In genomic region chr6:127611216-127611615, GRCm38 (mm10) we compare ENCODE assay signal across 25 mouse cellular contexts. TPM values are rescaled to one million over a fixed set of nuclear protein-coding genes. Genes with fewer than 3 reads are reported as not detected.
A peak's percentile ranks its signal among the peaks of the same experiment; 100 is the strongest.
DNase-seq lines count a peak whose midpoint lies in the region; ATAC-seq and TF ChIP-seq lines count a peak whose summit lies in the region.
"Had no signal": no experiment of that assay in that cellular context is flagged by ENCODE, and none has a peak within 500 bp of the region (broad histone marks: within the 10 kb centered on the region; RNA-seq: fewer than 3 reads in every experiment).

No protein-coding gene starts in this region.

- no peaks in the 10 kb centered on the region for H3K9me3 ChIP-seq in lung, embryonic 14.5 days (ENCODE audit: low read depth, low read length)
- H3K9me3 ChIP-seq in forebrain, embryonic 15.5 days = no peaks in the 10 kb centered on the region
- H3K9me3 ChIP-seq: forebrain, embryonic 10.5 days; forebrain, embryonic 13.5 days; heart, embryonic 10.5 days; heart, embryonic 13.5 days had no signal

- no peak overlapping the region for H3K9ac ChIP-seq in lung, embryonic 14.5 days
- no peak overlapping the region for H3K9ac ChIP-seq in forebrain, embryonic 15.5 days (replicated peaks)
- H3K9ac ChIP-seq: forebrain, embryonic 13.5 days; forebrain, postnatal 0 days; heart, embryonic 13.5 days; hindbrain, embryonic 14.5 days had no signal

- H3K4me1 ChIP-seq in lung, embryonic 14.5 days (ENCODE audit: insufficient read depth) = peaks cover 10% of the 10 kb centered on the region; the same call in 1 of the 2 replicates
- peaks cover 9% of the 10 kb centered on the region for H3K4me1 ChIP-seq in forebrain, embryonic 15.5 days

- intact Hi-C loops in left cerebral cortex, postnatal 36 days (cut with DNase I) = loop anchor here (1.0 kb wide), 1 partner anchor 153 kb away; no protein-coding TSS in a partner anchor

- H3K36me3 ChIP-seq in lung, embryonic 14.5 days (ENCODE audit: insufficient read depth) = no peaks in the 10 kb centered on the region
- H3K36me3 ChIP-seq in forebrain, embryonic 15.5 days = no peaks in the 10 kb centered on the region
- H3K36me3 ChIP-seq: forebrain, embryonic 10.5 days; G1E; heart, embryonic 10.5 days; heart, embryonic 13.5 days had no signal

- WGBS in lung, embryonic 14.5 days = 44% methylated on average over 12 of the region's 12 CpGs
- WGBS in forebrain, embryonic 15.5 days = 84% methylated on average over 12 of the region's 12 CpGs

- H3K27ac ChIP-seq in lung, embryonic 14.5 days (ENCODE audit: low read depth) = no peak overlapping the region; the same call in 1 of the 2 replicates
- H3K27ac ChIP-seq in forebrain, embryonic 15.5 days (replicated peaks) = no peak overlapping the region
- H3K27ac ChIP-seq: forebrain, embryonic 10.5 days; forebrain, embryonic 13.5 days; heart, adult 2 months; heart, embryonic 10.5 days; heart, embryonic 13.5 days; hindbrain, embryonic 14.5 days; hindbrain, postnatal 0 days had no signal

- DNase-seq in lung, embryonic 14.5 days = peak; percentile 77
- no peak for DNase-seq in lung, adult 18-20 months
- DNase-seq in lung, postnatal 10 days = peak; percentile 46
- DNase-seq in lung, postnatal 25 days (ENCODE audit: low spot score) = peak; percentile 17
- no peak for DNase-seq in left cerebral cortex, postnatal 36 days (ENCODE audit: low spot score in 2 of 2)
- DNase-seq: adrenal gland, postnatal 10 days; adrenal gland, postnatal 36 days; B cell, adult 2 months; cerebellum, adult 18-20 months; cerebellum, adult 9-10 months; forebrain, postnatal 0 days; gastrocnemius, postnatal 25 days; heart, adult 2 months; heart, postnatal 14 days; heart, postnatal 4 days had no signal

- no peak for ATAC-seq in lung, embryonic 14.5 days (ENCODE audit: insufficient read depth)
- no peak for ATAC-seq in forebrain, embryonic 15.5 days (replicated peaks)
- ATAC-seq: forebrain, embryonic 13.5 days; forebrain, postnatal 0 days; hindbrain, postnatal 0 days; Patski had no signal

- no peaks in the 10 kb centered on the region for H3K27me3 ChIP-seq in lung, embryonic 14.5 days (ENCODE audit: insufficient read depth, low read length)
- no peaks in the 10 kb centered on the region for H3K27me3 ChIP-seq in forebrain, embryonic 15.5 days
- H3K27me3 ChIP-seq: CH12.LX; forebrain, embryonic 13.5 days; heart, embryonic 13.5 days had no signal

- TF ChIP-seq CTCF in lung, embryonic 14.5 days (IDR thresholded peaks at IDR 0.05; ENCODE audit: low read depth) = peak; percentile 32

- no peak overlapping the region for H3K4me2 ChIP-seq in lung, embryonic 14.5 days
- H3K4me2 ChIP-seq in forebrain, embryonic 15.5 days (replicated peaks) = no peak overlapping the region
- H3K4me2 ChIP-seq: forebrain, embryonic 13.5 days; heart, embryonic 13.5 days; hindbrain, embryonic 14.5 days had no signal

- H3K4me3 ChIP-seq in lung, embryonic 14.5 days (ENCODE audit: low read depth, low read length) = no peak overlapping the region
- H3K4me3 ChIP-seq in forebrain, embryonic 15.5 days = no peak overlapping the region
- H3K4me3 ChIP-seq: forebrain, embryonic 10.5 days; forebrain, embryonic 13.5 days; heart, adult 2 months; heart, embryonic 10.5 days; heart, embryonic 13.5 days had no signal

RNA-seq across cellular contexts. Expression of gene Cracr2a, which starts 50.1 kb away (rescaled TPM):
- polyA plus RNA-seq in lung, embryonic 14.5 days (2014; fragmentation: Nextera tagmentation; extraction: Ambion mirVana) = 2.8 and 3.8 TPM in 2 replicates
- polyA plus RNA-seq in forebrain, embryonic 15.5 days (2015; fragmentation: Nextera tagmentation; extraction: Ambion mirVana) = 0.13 and 0.31 TPM in 2 replicates
- 1 to 10 TPM; 2.7 to 3.4 TPM for total RNA-seq in left cerebral cortex, postnatal 36 days (2021)
- polyA plus RNA-seq: G1E, Patski had no signal

Comparison
In these comparisons a context has a peak if more than half of its experiments do, and no peak if none do; other contexts are left out.
1. DNase-seq: peak in lung, embryonic 14.5 days (single experiment), lung, postnatal 10 days (single experiment) and lung, postnatal 25 days (single experiment); none in lung, adult 18-20 months (0 of 2) and left cerebral cortex, postnatal 36 days (0 of 2).